Mouse (Mus musculus) megakaryocyte-erythroid progenitor cell, adult 5-6 weeks (primary cell): Measurements from ENCODE around the gene Ddx21. TPM values are rescaled to one million over a fixed set of nuclear protein-coding genes. Genes with fewer than 3 reads are reported as not detected.
A peak's percentile ranks its signal among the peaks of the same experiment; 100 is the strongest.

Experiments used
- ATAC-seq: replicated peaks from 2 replicates; pipeline ENCODE4 v1.8.0; 2016; ENCODE audit warnings: mild to moderate bottlenecking, inconsistent platforms; ENCODE audit not compliant: severe bottlenecking, poor library complexity, low FRiP score, low TSS enrichment
- total RNA-seq, 2 experiments: library from RNA; stranded (forward) in 1 of 2; stranded (reverse) in 1 of 2; fragments of 200-1000, 215-1000 nt in 1 of 2; fragments of >200 nt in 1 of 2; fragmentation: Nextera tagmentation in 1 of 2; gene quantifications; 2 replicates each; pipeline ENCODE4 v1.2.3; 2014 to 2017

Ddx21 gene
- total RNA-seq, 2 experiments from 2014 or later, result 189 to 338 TPM

DNA sequence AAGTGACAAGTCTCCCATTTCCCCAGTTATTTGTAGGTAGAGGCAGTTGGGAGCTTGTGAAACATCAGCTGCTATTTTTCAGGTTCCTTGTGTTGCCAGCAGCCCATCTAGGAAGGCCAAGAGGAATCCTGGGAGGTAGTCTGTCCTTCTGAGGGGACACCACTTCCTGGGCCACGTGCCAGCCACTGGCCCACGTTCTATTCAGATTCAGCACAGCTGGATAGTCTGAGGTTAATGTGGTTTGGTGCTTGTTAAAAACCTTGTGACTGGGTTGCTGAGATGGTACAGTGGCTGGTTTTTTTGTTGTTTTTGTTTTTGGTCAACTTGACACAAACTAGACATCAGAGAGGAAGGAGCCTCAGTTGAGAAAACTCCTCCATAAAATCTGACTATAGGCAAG lies 69.2 kb downstream of the Ddx21 start:
- ATAC-seq, result peak; percentile 54; the same call in 1 of the 2 replicates

Other genes with a start within 250 kb of the Ddx21 start
- 212 and 217 TPM in 2 replicates for gene Hk1, start 222.4 kb downstream of the Ddx21 start, total RNA-seq (2014; fragmentation: Nextera tagmentation)
- gene Hk1, start 222.4 kb downstream of the Ddx21 start, total RNA-seq (2017), result 295 and 330 TPM in 2 replicates
- not detected in 2 replicates for gene Hkdc1, start 179.8 kb downstream of the Ddx21 start, total RNA-seq (2014; fragmentation: Nextera tagmentation)
- not detected in 2 replicates for gene Hkdc1, start 179.8 kb downstream of the Ddx21 start, total RNA-seq (2017)
- 1.2 and 1.4 TPM in 2 replicates for gene 4930507D05Rik, start 152.8 kb downstream of the Ddx21 start, total RNA-seq (2014; fragmentation: Nextera tagmentation)
- 0.99 and 1.2 TPM in 2 replicates for gene 4930507D05Rik, start 152.8 kb downstream of the Ddx21 start, total RNA-seq (2017)
- gene Supv3l1, start 152.5 kb downstream of the Ddx21 start, total RNA-seq (2014; fragmentation: Nextera tagmentation), result 61.9 and 63.9 TPM in 2 replicates
- gene Supv3l1, start 152.5 kb downstream of the Ddx21 start, total RNA-seq (2017), result 60.6 and 72.4 TPM in 2 replicates
- gene Vps26a, start 115.5 kb downstream of the Ddx21 start, total RNA-seq (2014; fragmentation: Nextera tagmentation), result 44.1 and 55.2 TPM in 2 replicates
- gene Vps26a, start 115.5 kb downstream of the Ddx21 start, total RNA-seq (2017), result 75.5 and 79.0 TPM in 2 replicates
- 322 and 332 TPM in 2 replicates for gene Srgn, start 74.8 kb downstream of the Ddx21 start, total RNA-seq (2014; fragmentation: Nextera tagmentation)
- 732 and 1,011 TPM in 2 replicates for gene Srgn, start 74.8 kb downstream of the Ddx21 start, total RNA-seq (2017)
- 18.5 and 25.1 TPM in 2 replicates for gene Kif1bp, start 23.8 kb downstream of the Ddx21 start, total RNA-seq (2014; fragmentation: Nextera tagmentation)
- 18.7 and 20.9 TPM in 2 replicates for gene Kif1bp, start 23.8 kb downstream of the Ddx21 start, total RNA-seq (2017)
- 95.7 and 110 TPM in 2 replicates for gene Ddx50, start 48.9 kb upstream of the Ddx21 start, total RNA-seq (2014; fragmentation: Nextera tagmentation)
- 92.5 and 102 TPM in 2 replicates for gene Ddx50, start 48.9 kb upstream of the Ddx21 start, total RNA-seq (2017)
- gene Stox1, start 123.8 kb upstream of the Ddx21 start, total RNA-seq (2014; fragmentation: Nextera tagmentation), result not detected in 2 replicates
- not detected in 2 replicates for gene Stox1, start 123.8 kb upstream of the Ddx21 start, total RNA-seq (2017)
- 139 and 161 TPM in 2 replicates for gene Ccar1, start 190.0 kb upstream of the Ddx21 start, total RNA-seq (2014; fragmentation: Nextera tagmentation)
- 144 and 200 TPM in 2 replicates for gene Ccar1, start 190.0 kb upstream of the Ddx21 start, total RNA-seq (2017)